Mouse (Mus musculus) left cerebral cortex, adult 8-10 months (tissue): ENCODE data around the gene Sigirr. TPM values are rescaled to one million over a fixed set of nuclear protein-coding genes. Genes with fewer than 3 reads are reported as not detected.

Source experiments
- total RNA-seq, 4 experiments: library from RNA; stranded (reverse); gene quantifications; 2 replicates each; pipeline ENCODE4 v1.2.4; 2022

Sigirr gene
- total RNA-seq, 4 experiments from 2014 or later, result 2.3 to 2.6 (median 2.5) TPM

Other genes with a start within 250 kb of the Sigirr start
- gene Gm45785, start 244.2 kb downstream of the Sigirr start, total RNA-seq, result 1 to 10 TPM; 1.0 to 2.9 (median 2.5) TPM
- gene Ric8a, start 243.6 kb downstream of the Sigirr start, total RNA-seq, result 10 to 100 TPM; 60.1 to 70.0 (median 64.9) TPM
- 10 to 100 TPM; 20.7 to 26.7 (median 23.2) TPM for gene Bet1l, start 243.0 kb downstream of the Sigirr start, total RNA-seq
- 100 to 1,000 TPM; 105 to 117 (median 109) TPM for gene Psmd13, start 218.6 kb downstream of the Sigirr start, total RNA-seq
- gene Sirt3, start 218.3 kb downstream of the Sigirr start, total RNA-seq, result 10 to 100 TPM; 62.4 to 79.7 (median 73.7) TPM
- gene Cox8b, start 200.1 kb downstream of the Sigirr start, total RNA-seq, result 1 to 10 TPM; 1.7 to 3.9 (median 2.9) TPM
- 1 to 10 TPM in 1 of 4 experiments, under 1 TPM in 3; 0.54 to 1.1 (median 0.92) TPM for gene Nlrp6, start 179.7 kb downstream of the Sigirr start, total RNA-seq
- gene Pgghg, start 159.2 kb downstream of the Sigirr start, total RNA-seq, result 1 to 10 TPM; 3.9 to 4.7 (median 4.3) TPM
- under 1 TPM in 1 of 4 experiments, not detected in 3; 0.51 TPM for gene Ifitm5, start 150.3 kb downstream of the Sigirr start, total RNA-seq
- not detected for gene Gm45717, start 144.6 kb downstream of the Sigirr start, total RNA-seq
- gene Ifitm2, start 144.6 kb downstream of the Sigirr start, total RNA-seq, result 10 to 100 TPM; 13.5 to 19.6 (median 16.7) TPM
- gene Ifitm1, start 133.4 kb downstream of the Sigirr start, total RNA-seq, result 1 to 10 TPM; 3.6 to 7.4 (median 5.0) TPM
- gene Ifitm3, start 89.8 kb downstream of the Sigirr start, total RNA-seq, result 10 to 100 TPM; 12.2 to 26.6 (median 17.7) TPM
- under 1 TPM in 2 of 4 experiments, not detected in 2; 0.87 to 0.88 TPM for gene Ifitm6, start 82.6 kb downstream of the Sigirr start, total RNA-seq
- gene Gm17387, start 71.4 kb downstream of the Sigirr start, total RNA-seq, result not detected
- 10 to 100 TPM; 64.5 to 81.0 (median 79.2) TPM for gene B4galnt4, start 39.5 kb downstream of the Sigirr start, total RNA-seq
- under 1 TPM in 1 of 4 experiments, not detected in 3; 0.57 TPM for gene Pkp3, start 22.4 kb downstream of the Sigirr start, total RNA-seq
- not detected for gene Ano9, start 17.2 kb upstream of the Sigirr start, total RNA-seq
- 10 to 100 TPM; 48.4 to 57.7 (median 52.3) TPM for gene Ptdss2, start 21.8 kb upstream of the Sigirr start, total RNA-seq
- gene Rnh1, start 72.3 kb upstream of the Sigirr start, total RNA-seq, result 10 to 100 TPM; 41.0 to 52.8 (median 44.8) TPM
- 100 to 1,000 TPM; 226 to 267 (median 258) TPM for gene Hras, start 93.4 kb upstream of the Sigirr start, total RNA-seq
- gene Lrrc56, start 93.6 kb upstream of the Sigirr start, total RNA-seq, result 1 to 10 TPM; 3.5 to 5.7 (median 5.3) TPM
- under 1 TPM in 2 of 4 experiments, not detected in 2; 0.17 to 0.25 TPM for gene Lmntd2, start 113.5 kb upstream of the Sigirr start, total RNA-seq
- gene Rassf7, start 115.3 kb upstream of the Sigirr start, total RNA-seq, result 1 to 10 TPM in 3 of 4 experiments, under 1 TPM in 1; 0.89 to 2.7 (median 2.4) TPM
- gene Phrf1, start 128.2 kb upstream of the Sigirr start, total RNA-seq, result 10 to 100 TPM; 65.7 to 76.5 (median 68.5) TPM
- 1 to 10 TPM in 3 of 4 experiments, under 1 TPM in 1; 0.65 to 2.8 (median 1.7) TPM for gene Irf7, start 165.9 kb upstream of the Sigirr start, total RNA-seq
- gene Cdhr5, start 176.2 kb upstream of the Sigirr start, total RNA-seq, result not detected
- gene Sct, start 178.6 kb upstream of the Sigirr start, total RNA-seq, result not detected
- under 1 TPM; 0.44 to 0.84 (median 0.50) TPM for gene Drd4, start 191.4 kb upstream of the Sigirr start, total RNA-seq
- 10 to 100 TPM; 57.2 to 76.6 (median 68.2) TPM for gene Deaf1, start 227.1 kb upstream of the Sigirr start, total RNA-seq
- gene Tmem80, start 227.2 kb upstream of the Sigirr start, total RNA-seq, result 10 to 100 TPM; 30.2 to 32.2 (median 30.6) TPM
- gene Eps8l2, start 238.3 kb upstream of the Sigirr start, total RNA-seq, result 1 to 10 TPM; 5.4 to 7.9 (median 6.4) TPM